Mouse (Mus musculus): ENCODE results near the gene Myl7. TPM values are rescaled to one million over a fixed set of nuclear protein-coding genes. Genes with fewer than 3 reads are reported as not detected.
"Not testable (repeated sequence)": the region's sequence is repeated elsewhere in the genome, so short reads cannot be mapped to it uniquely, and the experiment has no call there.

The Myl7 gene
- not detected in 2 replicates for polyA plus RNA-seq (2015; fragmentation: Nextera tagmentation; extraction: Ambion mirVana)

- Histone ChIP-seq H3K4me3 (ENCODE audit: low read depth, low read length) (no peak within 1 kb of the TSS), H3K27ac (ENCODE audit: low read length) (no peak within 1 kb of the TSS), H3K27me3 (ENCODE audit: control insufficient read depth, insufficient read depth, low read depth, low read length) (no peaks in the 10 kb centered on the region; the same call in 1 of the 2 replicates), H3K4me2 (ENCODE audit: low read length) (no peak within 1 kb of the TSS), H3K9me3 (replicated peaks; ENCODE audit: control insufficient read depth, low read length, poor library complexity, severe bottlenecking) (no peaks in the 10 kb centered on the region), H3K36me3 (ENCODE audit: control insufficient read depth, insufficient read depth, low read length) (no peaks in the 10 kb centered on the region), H3K4me1 (ENCODE audit: control insufficient read depth, insufficient read depth, low read length) (peaks cover 19% of the 10 kb centered on the region), H3K9ac (ENCODE audit: low read depth, low read length) (no peak within 1 kb of the TSS)
- no peak for ATAC-seq
- WGBS: 76% methylated on average over 5 of the region's 5 CpGs
These were observed at the start of gene Myl7 for GRCm38 (mm10) chr11:5898531-5898930. Myl7 (minus strand) TSS chr11:5898782.

DNA sequence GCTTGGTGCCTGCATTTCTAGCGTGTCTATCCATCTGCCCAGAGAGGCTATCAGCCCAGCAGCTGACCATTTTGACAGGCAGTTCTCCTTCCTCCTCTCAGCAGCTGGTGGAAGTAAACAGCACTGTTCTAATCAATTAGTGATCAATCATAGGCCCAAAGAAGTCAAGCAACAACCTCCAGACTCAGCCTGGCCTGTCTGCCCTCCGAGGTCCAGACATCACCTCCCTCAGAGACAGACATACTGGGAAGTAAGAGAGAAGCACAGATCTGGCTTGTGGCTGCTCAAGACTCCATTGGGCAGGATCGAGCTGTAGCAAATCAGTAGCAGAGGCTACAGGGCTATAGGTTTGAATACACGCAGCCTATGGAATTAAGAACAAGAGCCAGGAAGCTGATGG lies 49.2 kb upstream of the Myl7 start:
- WGBS: 60% methylated on average over 4 of the region's 4 CpGs
- H3K4me2 ChIP-seq (ENCODE audit: low read length): 0 out of 2 replicates have a peak overlapping the region, but pooled peaks have one; percentile 12
- no peaks in the 10 kb centered on the region for H3K27me3 ChIP-seq (ENCODE audit: control insufficient read depth, insufficient read depth, low read depth, low read length)
- no peak for ATAC-seq
- H3K4me3 ChIP-seq (ENCODE audit: low read depth, low read length): no peak overlapping the region
- no peaks in the 10 kb centered on the region for H3K9me3 ChIP-seq (replicated peaks; ENCODE audit: control insufficient read depth, low read length, poor library complexity, severe bottlenecking)
- no peaks in the 10 kb centered on the region for H3K36me3 ChIP-seq (ENCODE audit: control insufficient read depth, insufficient read depth, low read length)
- peaks cover 5% of the 10 kb centered on the region; the same call in 1 of the 2 replicates for H3K4me1 ChIP-seq (ENCODE audit: control insufficient read depth, insufficient read depth, low read length)
- no peak overlapping the region for H3K27ac ChIP-seq (ENCODE audit: low read length)
- no peak overlapping the region for H3K9ac ChIP-seq (ENCODE audit: low read depth, low read length)

DNA sequence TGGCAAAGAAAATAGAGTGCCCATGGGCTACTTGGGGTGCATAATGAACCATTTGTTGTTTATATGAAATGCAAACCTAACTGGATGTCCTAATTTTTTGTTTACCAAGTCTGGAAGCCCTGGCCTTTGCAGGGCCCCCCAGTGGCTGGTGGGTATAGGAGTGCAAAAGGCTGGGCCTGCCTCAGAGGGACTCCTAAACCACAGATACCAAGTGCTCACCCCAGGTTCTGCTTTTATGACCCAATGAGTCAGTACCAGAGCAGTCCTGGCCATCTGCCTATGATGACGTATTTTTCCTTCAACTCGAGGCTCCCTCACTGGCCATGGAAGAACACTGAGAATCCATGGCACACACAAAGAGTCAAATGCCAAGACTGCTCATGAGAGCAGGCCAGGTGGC lies 46.5 kb upstream of the Myl7 start:
- ATAC-seq: no peak
- Histone ChIP-seq H3K4me2 (ENCODE audit: low read length) (no peak overlapping the region), H3K9me3 (replicated peaks; ENCODE audit: control insufficient read depth, low read length, poor library complexity, severe bottlenecking) (no peaks in the 10 kb centered on the region), H3K4me3 (ENCODE audit: low read depth, low read length) (no peak overlapping the region), H3K27ac (ENCODE audit: low read length) (no peak overlapping the region), H3K9ac (ENCODE audit: low read depth, low read length) (no peak overlapping the region), H3K27me3 (ENCODE audit: control insufficient read depth, insufficient read depth, low read depth, low read length) (no peaks in the 10 kb centered on the region), H3K4me1 (ENCODE audit: control insufficient read depth, insufficient read depth, low read length) (peaks cover 4% of the 10 kb centered on the region; the same call in 1 of the 2 replicates), H3K36me3 (ENCODE audit: control insufficient read depth, insufficient read depth, low read length) (no peaks in the 10 kb centered on the region)
- WGBS: 78% methylated on average over 2 of the region's 2 CpGs

DNA sequence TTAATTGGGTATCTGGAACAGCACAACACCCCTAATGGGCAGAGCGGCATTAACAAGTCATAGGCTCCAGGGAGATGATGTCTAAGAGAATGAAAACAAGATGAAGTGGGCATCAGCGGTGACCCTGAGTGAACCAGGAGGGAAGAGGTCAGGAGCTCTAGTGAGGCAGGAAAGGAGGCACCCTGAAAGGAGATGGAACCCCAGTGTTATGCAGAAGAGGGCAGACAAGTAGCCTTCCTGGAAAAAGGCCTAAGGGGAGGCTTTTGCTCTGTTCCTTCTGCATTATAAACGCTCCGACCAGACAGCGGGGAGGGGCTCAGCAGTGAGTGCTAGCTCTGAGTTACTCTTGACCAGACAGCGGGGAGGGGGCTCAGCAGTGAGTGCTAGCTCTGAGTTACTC lies 44.4 kb upstream of the Myl7 start:
- no peaks in the 10 kb centered on the region for H3K4me1 ChIP-seq (ENCODE audit: control insufficient read depth, insufficient read depth, low read length)
- H3K9ac ChIP-seq (ENCODE audit: low read depth, low read length): no peak overlapping the region
- H3K27ac ChIP-seq (ENCODE audit: low read length): no peak overlapping the region
- no peaks in the 10 kb centered on the region for H3K9me3 ChIP-seq (replicated peaks; ENCODE audit: control insufficient read depth, low read length, poor library complexity, severe bottlenecking)
- 60% methylated on average over 6 of the region's 6 CpGs for WGBS
- no peak overlapping the region for H3K4me3 ChIP-seq (ENCODE audit: low read depth, low read length)
- no peak overlapping the region for H3K4me2 ChIP-seq (ENCODE audit: low read length)
- H3K36me3 ChIP-seq (ENCODE audit: control insufficient read depth, insufficient read depth, low read length): no peaks in the 10 kb centered on the region
- ATAC-seq: no peak
- H3K27me3 ChIP-seq (ENCODE audit: control insufficient read depth, insufficient read depth, low read depth, low read length): no peaks in the 10 kb centered on the region

- ATAC-seq: not testable (repeated sequence)
These were observed 35.9 kb upstream of the Myl7 start for GRCm38 (mm10) chr11:5934531-5934930.

GRCm38 (mm10) chr11:5931947-5932346 lies 33.4 kb upstream of the Myl7 start:
- 88% methylated on average over 6 of the region's 6 CpGs for WGBS
- not testable (repeated sequence) for H3K4me1 ChIP-seq (ENCODE audit: control insufficient read depth, insufficient read depth, low read length); H3K4me2 ChIP-seq (ENCODE audit: low read length); H3K36me3 ChIP-seq (ENCODE audit: control insufficient read depth, insufficient read depth, low read length); ATAC-seq; H3K4me3 ChIP-seq (ENCODE audit: low read depth, low read length); H3K27me3 ChIP-seq (ENCODE audit: control insufficient read depth, insufficient read depth, low read depth, low read length); H3K9ac ChIP-seq (ENCODE audit: low read depth, low read length); H3K9me3 ChIP-seq (replicated peaks; ENCODE audit: control insufficient read depth, low read length, poor library complexity, severe bottlenecking); H3K27ac ChIP-seq (ENCODE audit: low read length)

More at GRCm38 (mm10) chr11:5934531-5934930, 35.9 kb upstream of the Myl7 start:
- H3K36me3 ChIP-seq (ENCODE audit: control insufficient read depth, insufficient read depth, low read length); H3K4me2 ChIP-seq (ENCODE audit: low read length); H3K4me3 ChIP-seq (ENCODE audit: low read depth, low read length); H3K27ac ChIP-seq (ENCODE audit: low read length); H3K4me1 ChIP-seq (ENCODE audit: control insufficient read depth, insufficient read depth, low read length); H3K9ac ChIP-seq (ENCODE audit: low read depth, low read length); H3K27me3 ChIP-seq (ENCODE audit: control insufficient read depth, insufficient read depth, low read depth, low read length); H3K9me3 ChIP-seq (replicated peaks; ENCODE audit: control insufficient read depth, low read length, poor library complexity, severe bottlenecking): not testable (repeated sequence)
- WGBS: 96% methylated on average over 11 of the region's 11 CpGs

DNA sequence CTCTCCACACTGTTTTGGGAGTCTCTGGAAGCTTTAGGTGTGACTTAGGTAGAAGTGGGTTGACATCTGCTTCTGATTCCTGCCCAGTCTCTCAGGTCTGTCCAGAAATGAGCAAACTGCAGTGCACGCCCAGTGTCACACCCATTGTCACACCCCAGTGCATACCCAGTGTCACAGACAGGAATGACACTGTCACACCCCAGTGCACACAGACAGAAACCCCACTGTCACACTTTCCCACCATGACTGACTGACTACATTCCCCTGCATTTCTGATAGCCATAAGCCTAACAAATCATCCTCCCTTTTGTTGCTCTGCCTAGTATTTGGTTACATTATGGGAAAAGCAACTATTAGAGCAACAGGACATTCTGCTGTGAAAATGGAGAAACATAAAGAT lies 32.0 kb upstream of the Myl7 start:
- H3K4me2 ChIP-seq (ENCODE audit: low read length): no peak overlapping the region
- H3K4me1 ChIP-seq (ENCODE audit: control insufficient read depth, insufficient read depth, low read length): no peaks in the 10 kb centered on the region
- no peak overlapping the region for H3K27ac ChIP-seq (ENCODE audit: low read length)
- WGBS: 60% methylated on average over 1 of the region's 1 CpGs
- no peaks in the 10 kb centered on the region for H3K27me3 ChIP-seq (ENCODE audit: control insufficient read depth, insufficient read depth, low read depth, low read length)
- H3K9ac ChIP-seq (ENCODE audit: low read depth, low read length): no peak overlapping the region
- ATAC-seq: no peak
- no peak overlapping the region for H3K4me3 ChIP-seq (ENCODE audit: low read depth, low read length)
- no peaks in the 10 kb centered on the region for H3K9me3 ChIP-seq (replicated peaks; ENCODE audit: control insufficient read depth, low read length, poor library complexity, severe bottlenecking)
- no peaks in the 10 kb centered on the region for H3K36me3 ChIP-seq (ENCODE audit: control insufficient read depth, insufficient read depth, low read length)

DNA sequence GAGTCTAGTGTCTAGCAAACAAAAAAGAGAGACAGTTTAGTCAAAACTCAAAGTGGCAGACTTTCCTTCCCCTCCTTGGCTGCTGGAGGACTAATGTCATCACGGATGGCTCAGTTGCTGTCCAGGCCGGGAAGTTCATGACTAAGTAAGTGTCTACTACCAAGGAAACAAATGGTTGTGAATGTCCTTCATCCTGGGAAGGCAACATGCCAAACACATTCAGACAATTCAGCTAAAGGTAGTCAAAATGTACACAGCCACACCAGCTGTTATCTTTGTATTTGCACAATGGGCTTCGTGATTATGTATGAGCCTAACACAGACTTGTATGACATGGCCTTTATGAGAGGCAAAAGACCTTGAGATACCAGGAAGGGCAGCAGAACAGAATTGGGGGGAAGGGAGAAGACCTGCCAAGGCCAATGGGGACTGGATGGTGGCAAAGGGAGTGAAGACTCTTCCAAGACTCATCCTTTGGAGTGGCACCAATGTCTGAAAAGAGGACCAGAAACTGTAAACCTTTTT lies 28.2 kb upstream of the Myl7 start:
- Histone ChIP-seq H3K4me3 (ENCODE audit: low read depth, low read length) (no peak overlapping the region), H3K36me3 (ENCODE audit: control insufficient read depth, insufficient read depth, low read length) (no peaks in the 10 kb centered on the region), H3K27me3 (ENCODE audit: control insufficient read depth, insufficient read depth, low read depth, low read length) (no peaks in the 10 kb centered on the region), H3K4me1 (ENCODE audit: control insufficient read depth, insufficient read depth, low read length) (no peaks in the 10 kb centered on the region), H3K27ac (ENCODE audit: low read length) (no peak overlapping the region), H3K4me2 (ENCODE audit: low read length) (no peak overlapping the region), H3K9me3 (replicated peaks; ENCODE audit: control insufficient read depth, low read length, poor library complexity, severe bottlenecking) (no peaks in the 10 kb centered on the region), H3K9ac (ENCODE audit: low read depth, low read length) (no peak overlapping the region)
- WGBS: 83% methylated on average over 3 of the region's 3 CpGs
- no peak for ATAC-seq

DNA sequence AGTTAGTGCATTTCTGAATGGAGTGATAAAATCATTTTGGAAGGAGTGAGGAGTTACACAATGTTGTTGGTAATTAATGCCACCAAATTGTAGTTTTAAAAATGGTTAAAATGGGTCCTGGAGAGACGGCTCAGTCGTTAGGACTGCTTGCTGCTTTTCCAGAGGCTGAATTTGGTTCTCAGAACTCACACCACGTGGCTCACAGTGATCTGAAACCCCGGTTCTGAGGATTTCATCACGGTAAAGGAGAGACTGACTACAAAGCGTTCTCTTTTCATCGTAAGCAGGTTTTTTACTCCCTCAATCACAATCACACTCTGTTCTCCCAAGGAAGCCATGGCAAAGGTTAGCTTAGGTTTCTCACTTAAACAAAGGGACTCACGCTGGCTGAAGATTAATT lies 26.1 kb upstream of the Myl7 start:
- Histone ChIP-seq H3K4me1 (ENCODE audit: control insufficient read depth, insufficient read depth, low read length) (no peaks in the 10 kb centered on the region), H3K9ac (ENCODE audit: low read depth, low read length) (no peak overlapping the region), H3K36me3 (ENCODE audit: control insufficient read depth, insufficient read depth, low read length) (no peaks in the 10 kb centered on the region), H3K9me3 (replicated peaks; ENCODE audit: control insufficient read depth, low read length, poor library complexity, severe bottlenecking) (no peaks in the 10 kb centered on the region), H3K4me2 (ENCODE audit: low read length) (no peak overlapping the region), H3K27ac (ENCODE audit: low read length) (no peak overlapping the region), H3K4me3 (ENCODE audit: low read depth, low read length) (no peak overlapping the region), H3K27me3 (ENCODE audit: control insufficient read depth, insufficient read depth, low read depth, low read length) (no peaks in the 10 kb centered on the region)
- WGBS: 56% methylated on average over 8 of the region's 8 CpGs
- no peak for ATAC-seq
